Mouse (Mus musculus) embryo, embryonic 11.5 days (tissue): ENCODE data around the gene Scaf4.
"Not testable (repeated sequence)": the region's sequence is repeated elsewhere in the genome, so short reads cannot be mapped to it uniquely, and the experiment has no call there.

Source experiments
- DNase-seq: peaks from one replicate; pipeline ENCODE4 v3.0.0-alpha.2; 2012; ENCODE audit warnings: low read depth, low spot score

Gene Scaf4

DNA sequence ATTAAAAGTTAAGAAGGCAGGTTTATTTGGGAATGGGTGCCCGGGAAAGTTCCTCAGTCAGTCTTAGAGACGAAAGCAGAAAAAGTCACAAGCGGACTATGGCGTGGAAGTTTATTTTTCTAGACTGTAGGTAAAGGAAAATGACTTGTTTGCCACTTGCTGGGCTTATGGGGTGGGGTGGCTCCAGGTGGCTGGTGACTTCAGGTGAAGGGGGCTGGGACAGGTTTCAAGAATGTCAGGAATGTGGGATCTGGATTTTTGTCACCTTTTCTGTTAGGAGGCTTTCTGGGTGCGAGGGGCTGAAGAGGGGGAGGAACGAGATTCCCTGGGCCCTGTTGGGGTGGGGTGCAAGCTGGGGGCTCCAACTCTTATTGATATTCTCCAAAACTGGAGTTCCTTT, 7.4 kb upstream of the Scaf4 start:
- DNase-seq: no peak

DNA sequence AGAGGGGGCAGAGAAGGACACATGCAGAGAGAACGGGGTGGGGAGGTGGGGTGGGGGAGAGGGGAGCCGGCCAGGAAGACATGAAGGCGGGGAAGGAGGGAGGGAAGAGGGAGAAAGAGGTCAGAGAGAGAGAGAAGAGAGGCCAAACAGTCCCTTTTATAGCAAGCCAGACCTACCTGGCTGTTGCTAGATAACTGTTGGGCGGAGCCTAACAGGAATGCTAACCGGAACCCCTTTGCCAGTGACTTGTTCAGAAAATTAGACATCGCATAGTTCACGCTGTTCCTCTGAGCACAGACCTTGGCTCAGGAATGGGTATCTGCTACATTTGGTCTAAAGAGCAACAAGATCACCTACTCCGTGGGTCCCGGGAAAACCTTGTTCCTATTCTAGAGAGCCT, 6.7 kb upstream of the Scaf4 start:
- DNase-seq: no peak

DNA sequence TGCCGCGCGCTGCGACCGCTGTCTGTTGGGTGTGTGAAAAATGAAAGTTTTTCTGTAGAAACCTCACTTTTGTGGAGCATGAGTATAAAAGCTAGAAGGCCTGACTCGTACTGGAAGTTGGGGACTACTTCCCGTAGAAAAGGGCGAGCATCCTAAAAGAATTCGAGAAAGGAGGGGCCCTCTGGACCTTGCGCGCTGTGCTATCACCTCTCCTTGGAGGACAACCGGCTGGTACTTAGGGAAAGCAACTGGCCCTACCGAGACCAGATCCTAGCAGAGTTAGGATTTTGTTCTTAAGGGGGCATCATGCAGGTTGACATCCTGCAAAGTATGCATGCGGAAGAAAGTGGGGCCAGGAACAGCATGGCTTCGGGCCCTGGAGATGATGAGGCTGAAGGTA, 613 bp upstream of the Scaf4 start:
- no peak for DNase-seq

DNA sequence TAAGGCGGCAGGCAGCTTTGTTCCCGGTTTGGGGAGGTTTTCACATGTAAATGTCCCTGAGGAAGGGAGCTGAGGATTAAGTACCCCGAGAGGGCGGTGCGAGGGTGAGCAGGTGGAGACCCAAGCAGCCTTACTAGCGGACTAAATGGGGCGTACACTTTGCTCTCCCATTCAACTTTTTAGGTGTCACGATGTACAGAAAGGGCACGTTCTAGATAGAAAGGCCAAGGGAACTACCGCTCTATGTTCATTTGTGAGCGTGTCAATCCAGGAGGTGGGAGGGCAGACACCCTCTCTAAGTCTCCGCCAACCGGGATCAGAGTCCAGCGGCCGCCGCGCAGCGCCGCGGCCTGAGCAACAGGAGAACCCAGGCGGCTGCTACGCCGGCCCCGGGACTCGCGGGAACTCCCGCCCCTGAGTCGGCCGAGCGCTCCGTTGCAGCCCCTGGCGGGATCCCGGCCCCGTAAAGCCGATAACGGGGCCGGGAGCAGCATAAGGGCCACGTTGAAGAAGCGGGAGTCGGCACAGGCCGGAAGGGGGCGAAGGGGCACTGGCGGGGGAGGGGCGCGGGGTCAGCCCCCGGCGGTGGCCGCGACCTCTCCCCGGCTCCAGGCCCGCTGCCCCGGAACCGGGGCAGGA, 918 bp downstream of the Scaf4 start:
- no peak for DNase-seq

DNA sequence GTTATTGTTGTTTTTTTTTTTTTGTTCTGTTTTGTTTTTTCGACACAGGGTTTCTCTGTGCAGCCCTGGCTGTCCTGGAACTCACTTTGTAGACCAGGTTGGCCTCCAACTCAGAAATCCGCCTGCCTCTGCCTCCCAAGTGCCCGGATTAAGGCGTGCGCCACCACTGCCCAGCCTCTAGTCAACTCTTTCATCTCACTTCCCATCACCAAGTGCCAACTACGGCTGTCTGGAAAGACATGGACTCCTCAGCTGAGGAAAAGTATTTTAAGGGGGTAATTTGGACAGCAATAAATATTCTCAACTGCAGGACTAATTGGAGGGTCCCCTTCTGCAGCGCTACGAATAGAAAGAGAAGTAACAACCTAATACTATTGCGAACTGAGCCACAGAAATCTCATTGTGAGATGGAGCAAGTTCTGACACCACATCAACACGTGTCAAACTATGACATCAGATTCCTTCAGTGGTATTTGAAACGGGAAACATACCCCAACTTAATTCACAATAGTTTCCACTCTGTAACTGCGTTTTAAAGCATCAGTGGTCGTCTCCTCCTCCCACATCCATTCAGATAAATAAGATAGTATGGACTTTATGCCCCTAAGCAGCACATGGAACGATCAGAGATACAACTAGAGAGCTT, 1.6 kb downstream of the Scaf4 start:
- DNase-seq: no peak

DNA sequence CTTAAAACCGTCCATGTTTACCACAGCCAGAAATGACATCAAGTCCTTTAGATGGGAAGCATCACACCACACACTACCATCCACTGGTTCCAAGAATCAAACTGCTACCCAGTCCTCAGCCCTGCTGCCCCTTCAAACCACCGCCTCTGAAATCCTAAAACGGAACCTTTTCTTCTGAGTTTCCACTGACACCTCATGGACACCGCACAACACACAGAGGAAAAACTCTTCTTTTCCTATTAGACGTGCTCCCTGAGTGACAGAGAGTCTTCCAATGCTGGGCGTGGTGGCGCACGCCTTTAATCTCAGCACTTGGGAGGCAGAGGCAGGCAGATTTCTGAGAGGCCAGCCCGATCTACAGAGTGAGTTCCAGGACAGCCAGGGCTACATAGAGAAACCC, 2.9 kb downstream of the Scaf4 start:
- DNase-seq: no peak

DNA sequence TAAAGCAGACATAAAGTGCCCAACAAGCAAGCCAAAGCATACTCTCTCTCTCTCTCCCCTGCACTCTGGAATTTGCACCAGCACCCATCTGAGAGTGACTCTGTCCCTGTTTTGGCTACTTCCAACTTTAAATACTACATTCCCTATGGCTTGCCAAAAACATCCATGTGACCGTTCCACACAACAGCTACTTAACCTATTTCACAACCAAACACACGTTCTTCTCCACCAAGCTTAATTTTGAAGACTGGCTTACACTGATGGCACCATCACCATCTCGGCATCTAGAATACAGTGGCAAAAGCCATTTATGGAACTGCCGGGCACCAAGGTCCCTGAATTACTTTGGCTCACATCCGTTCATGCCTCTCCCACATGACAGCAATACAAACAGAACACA, 3.3 kb downstream of the Scaf4 start:
- DNase-seq: no peak

DNA sequence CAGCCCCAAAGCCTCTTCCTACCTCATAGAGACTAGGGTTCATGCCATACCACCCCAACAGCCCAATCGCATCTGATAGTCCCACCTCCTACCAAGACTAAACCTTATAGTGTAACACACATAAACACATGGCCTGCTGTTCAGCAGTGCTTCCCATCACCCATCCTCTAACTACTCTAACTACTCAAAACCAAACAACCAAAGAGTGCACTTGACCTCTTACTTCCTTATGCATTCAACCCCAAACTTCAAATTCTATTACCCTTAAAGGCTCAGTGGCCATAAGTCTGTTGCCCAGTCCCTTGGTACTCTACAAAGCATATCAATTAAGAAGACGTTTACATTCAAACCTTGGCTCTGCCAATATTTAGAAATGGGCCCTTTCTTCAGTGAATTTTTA, 3.8 kb downstream of the Scaf4 start:
- DNase-seq: no peak

DNA sequence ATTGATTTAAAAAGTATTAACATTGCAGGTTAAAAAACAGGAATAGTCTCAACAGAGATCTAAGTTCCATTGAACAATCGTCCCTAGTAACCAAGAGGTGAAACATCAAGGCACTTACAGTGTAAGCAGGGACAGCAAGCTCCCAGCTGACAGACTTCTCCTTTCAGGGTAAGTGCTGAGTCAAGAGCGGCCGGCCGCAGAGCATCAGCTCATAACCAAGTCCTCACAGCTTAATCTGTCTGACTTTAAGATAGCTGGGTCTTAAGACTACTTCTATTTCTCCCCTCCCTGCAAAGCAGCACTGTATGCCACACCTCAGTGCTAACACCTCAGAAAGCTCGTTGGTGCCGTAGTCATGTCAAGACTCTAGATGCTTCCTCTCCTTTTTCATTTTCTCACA, 5.2 kb downstream of the Scaf4 start:
- DNase-seq: no peak

DNA sequence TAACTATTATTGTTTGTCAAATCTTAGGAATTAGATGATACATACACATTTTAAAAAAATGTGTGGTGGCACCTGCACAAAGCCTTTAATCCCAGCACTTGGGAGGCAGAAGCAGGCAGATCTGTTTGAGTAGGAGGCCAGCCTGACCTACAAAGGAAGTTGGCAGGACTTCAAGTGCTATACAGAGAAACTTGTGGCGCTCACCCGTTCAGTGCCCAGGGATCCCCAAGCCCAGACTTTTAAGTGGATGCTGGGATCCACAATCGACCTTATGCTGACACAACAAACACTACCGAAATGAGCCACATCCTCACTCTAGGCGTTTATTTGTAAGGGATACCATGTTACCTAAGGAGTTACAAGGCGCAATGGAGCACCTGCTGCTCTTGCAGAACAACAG, 8.8 kb downstream of the Scaf4 start:
- no peak for DNase-seq

DNA sequence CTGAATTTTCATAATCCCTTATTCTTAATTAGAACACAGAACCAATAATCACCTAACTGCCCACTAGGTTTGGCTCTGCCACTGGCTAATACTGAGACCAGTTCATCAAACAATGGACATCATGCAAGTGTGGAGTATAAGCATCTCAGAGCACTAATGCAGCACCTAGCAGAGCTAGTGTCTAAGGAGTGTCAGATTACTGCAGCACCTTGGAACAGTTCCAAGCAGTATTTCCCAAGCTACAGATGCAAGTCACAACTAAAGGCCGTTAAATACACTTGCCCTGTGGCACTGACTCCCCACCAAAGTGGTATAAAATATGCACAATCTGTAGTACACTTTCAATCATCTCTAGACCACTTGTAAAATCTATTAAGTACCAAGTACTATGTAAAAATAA, 17.7 kb downstream of the Scaf4 start:
- DNase-seq: no peak

DNA sequence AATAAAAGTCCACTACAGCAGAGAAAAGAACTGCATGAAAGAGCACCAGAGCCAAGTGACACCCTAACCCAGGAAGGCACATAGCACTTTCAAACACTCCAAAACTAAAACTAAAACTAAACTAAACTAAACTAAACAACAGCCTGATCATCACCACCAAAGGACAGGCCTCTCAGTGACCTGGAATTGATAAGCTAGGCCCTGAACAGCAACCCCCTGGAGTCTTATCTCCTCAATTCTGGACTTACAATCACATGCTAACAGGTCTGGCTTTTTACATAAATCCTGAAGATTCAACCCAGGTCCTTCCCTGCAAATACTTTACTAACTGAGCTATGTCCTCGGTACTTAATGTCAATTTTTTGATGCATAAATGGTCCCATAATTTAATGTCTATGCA, 19.2 kb downstream of the Scaf4 start:
- no peak for DNase-seq

DNA sequence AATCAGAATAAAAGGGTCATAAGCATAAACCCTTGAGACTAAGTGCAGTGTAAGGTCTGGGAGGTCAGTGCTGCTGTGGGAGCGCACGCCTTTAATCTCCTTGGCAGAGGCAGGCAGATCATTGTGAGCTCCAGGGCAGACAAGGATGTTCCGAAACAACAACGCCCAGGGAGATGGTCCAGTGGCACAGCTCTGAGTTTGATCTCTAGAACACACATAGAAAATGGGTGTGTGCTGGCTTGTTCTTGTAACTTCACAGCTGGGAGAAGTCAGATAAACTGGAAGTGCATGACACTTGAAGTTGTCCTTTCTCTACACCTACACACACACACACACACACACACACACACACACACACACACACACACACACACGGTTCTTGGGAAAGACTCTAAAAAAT, 20.3 kb downstream of the Scaf4 start:
- no peak for DNase-seq

DNA sequence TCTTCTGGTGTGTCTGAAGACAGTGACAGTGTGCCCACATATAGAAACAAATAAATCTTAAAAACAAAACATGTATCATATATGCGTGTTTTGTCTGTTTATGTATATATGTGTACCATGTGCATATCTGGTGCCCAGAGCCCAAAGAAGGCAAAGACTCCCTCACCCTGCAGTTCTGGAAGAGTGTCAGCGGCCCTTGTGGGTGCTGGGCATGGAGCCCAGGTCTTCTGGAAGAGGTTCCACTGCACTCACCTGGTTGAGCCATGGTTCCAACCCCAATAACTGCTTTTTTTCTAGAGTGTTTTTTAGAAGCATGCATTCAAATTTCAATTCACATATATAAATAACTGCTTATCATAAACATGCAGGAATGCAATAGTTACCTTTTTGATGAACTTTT, 22.5 kb downstream of the Scaf4 start:
- DNase-seq: no peak

DNA sequence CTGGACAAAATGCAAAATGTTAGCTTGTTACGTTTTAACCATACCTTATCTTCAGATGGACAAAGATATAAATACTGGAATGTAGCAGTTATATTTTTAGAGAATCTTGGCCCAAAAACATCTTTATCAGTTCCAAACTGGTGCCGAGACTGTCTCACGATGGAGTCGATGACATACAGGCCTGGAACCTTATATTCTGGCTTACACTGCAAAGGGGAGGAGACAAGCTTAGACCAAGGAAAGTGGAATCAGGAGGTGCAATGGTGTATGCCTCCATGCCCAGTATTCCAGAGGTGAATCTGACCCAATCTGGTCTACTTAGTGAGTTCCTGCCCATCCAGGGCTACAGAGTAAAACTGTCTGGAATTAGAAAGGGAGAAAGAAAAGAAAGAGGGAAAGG, 24.2 kb downstream of the Scaf4 start:
- no peak for DNase-seq

DNA sequence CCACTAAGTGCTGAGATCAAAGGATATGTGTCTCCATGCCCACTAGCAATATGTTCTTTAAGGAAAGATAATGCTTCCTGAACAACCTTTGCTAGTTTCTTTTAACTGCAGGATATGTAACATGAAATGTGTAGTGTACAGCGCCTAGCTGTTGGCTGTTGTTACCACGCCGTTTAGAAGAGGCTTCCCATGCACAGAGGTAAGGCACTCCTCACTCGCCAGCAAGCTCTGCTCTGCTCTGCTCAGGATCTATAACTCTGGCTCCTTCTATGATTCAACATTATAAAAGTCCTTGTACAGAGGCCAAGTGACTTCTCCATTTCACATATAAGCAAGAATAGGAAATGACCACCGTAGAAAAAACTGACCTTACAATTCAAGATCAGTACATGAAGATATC, 24.7 kb downstream of the Scaf4 start:
- DNase-seq: no peak

DNA sequence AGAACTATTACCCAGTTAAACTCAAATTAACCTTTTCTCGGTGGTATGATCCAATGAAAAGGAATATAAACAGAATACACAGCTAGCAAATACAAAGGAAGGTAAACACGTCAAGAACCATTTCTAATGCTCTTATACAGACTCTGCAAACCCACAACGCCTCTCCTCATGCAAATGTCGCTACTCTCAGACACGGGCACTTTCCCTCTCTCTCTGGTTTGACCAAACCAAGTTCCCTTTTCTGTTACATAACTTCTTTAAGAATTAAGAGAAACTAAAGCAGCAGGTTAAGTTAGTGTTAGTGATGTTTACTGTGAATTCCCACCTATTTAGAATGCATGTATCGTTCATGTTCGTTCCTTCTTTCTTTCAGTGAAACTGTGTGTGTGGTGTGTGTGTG, 25.4 kb downstream of the Scaf4 start:
- DNase-seq: no peak

DNA sequence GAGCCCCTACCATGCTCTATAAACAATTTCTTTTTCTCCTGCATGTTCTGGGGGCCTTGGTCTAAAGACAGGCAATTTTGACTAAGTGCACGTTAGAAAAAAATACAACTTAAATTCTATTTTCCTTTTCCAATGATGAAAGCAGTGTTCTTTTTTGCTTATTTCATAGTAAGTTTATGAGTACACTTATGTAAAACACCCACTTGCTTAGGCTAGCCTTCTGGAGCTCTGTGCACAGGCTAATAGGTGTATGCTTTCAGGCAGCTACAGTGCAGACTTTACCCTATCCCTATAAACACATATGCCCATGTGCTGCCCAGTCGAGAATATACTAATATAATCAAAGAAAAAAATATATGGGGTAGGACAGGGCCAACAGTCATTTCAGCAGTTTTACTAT, 31.8 kb downstream of the Scaf4 start:
- no peak for DNase-seq

DNA sequence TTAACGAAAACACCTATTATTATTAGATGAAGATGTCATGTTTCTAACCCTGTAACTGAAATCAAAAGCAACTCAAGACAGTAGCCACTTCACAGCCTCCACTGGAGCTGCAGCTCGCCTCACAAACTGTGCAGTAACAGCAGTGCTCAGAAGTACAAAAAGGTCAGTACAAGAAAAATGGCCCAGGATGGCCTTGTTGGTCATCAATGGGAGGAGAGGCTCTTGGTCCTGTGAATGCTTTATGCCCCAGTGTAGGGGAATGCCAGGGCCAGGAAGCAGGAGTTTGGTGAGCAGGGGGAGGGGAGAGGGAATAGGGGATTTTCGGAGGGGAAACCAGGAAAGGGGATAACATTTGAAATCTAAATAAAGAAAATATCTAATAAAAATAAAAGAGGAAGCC, 33.0 kb downstream of the Scaf4 start:
- not testable (repeated sequence) for DNase-seq

DNA sequence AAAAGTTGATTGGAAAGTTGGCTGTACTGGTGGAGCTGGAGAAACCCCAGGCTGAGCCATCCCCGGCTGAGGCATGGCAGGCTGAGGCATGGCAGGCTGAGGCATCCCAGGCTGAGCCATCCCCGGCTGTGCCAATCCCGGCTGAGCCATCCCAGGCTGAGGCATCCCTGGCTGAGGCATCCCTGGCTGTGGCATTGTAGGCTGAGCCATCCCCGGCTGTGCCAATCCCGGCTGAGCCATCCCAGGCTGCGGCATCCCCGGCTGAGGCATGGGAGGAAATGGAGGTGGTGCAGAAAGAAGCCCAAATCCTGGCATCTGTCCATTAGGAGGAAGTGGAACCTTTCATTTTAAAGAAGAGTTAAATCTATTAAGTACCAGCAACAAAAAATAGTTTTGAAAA, 34.2 kb downstream of the Scaf4 start:
- DNase-seq: no peak

DNA sequence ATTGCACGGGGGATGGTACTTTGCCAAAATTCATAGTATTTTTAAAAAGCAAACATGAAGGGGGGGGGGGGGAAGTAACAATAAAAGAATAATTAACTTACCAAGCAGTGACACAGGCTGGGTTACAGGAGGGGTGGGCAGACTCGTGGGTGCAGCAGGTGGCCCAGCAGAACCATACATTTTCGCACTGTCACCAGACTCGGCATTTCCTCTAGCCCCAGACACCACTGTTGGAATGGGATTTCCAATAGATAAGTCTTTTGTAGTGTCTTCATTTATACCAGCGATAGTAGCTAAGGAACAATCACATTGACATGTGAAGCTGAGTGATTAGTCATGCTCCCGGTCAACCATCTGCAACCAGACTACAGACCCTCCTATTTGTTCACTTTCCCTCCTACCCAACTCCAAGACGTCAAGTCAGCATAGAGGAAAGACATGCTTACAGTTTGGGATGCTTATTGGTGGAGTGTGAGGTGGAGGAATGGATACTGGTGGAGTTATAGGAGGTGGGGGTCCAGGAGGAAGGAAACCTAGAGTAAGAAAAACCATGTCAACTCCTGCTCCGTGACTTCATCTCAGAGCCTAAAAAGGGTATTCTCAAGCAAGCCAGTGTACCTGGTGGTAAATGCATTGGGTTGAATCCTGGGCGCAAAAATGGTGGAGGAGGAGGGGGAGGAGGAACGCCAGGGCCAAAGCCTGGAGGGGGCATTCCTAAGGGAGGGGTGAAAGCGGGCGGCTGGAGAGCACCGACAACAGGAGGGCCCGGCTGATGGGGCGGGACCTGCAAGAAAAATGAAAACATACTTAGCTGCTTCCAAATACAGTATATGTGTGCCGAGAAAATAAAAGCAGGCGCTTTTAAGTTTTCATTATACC, 41.6 kb downstream of the Scaf4 start:
- DNase-seq: no peak

DNA sequence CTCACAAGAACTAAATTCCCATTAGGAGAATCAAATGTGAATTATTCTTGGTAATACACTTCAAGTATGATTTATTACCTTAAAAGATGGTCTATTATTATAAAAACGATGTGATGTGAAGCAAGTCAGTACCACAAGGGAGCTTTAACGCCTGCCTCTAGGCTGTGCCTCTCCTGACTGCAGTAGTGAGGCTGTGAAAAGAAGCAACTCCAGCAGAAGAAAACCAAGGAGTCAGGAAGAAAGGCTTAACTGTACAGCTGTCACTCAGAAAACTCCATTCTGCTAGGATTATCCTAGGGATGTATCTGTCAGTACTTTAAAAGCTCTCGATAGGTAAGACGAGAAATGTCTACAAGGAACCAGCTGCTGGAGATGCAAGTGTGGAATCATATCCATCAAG, 42.4 kb downstream of the Scaf4 start:
- DNase-seq: no peak

DNA sequence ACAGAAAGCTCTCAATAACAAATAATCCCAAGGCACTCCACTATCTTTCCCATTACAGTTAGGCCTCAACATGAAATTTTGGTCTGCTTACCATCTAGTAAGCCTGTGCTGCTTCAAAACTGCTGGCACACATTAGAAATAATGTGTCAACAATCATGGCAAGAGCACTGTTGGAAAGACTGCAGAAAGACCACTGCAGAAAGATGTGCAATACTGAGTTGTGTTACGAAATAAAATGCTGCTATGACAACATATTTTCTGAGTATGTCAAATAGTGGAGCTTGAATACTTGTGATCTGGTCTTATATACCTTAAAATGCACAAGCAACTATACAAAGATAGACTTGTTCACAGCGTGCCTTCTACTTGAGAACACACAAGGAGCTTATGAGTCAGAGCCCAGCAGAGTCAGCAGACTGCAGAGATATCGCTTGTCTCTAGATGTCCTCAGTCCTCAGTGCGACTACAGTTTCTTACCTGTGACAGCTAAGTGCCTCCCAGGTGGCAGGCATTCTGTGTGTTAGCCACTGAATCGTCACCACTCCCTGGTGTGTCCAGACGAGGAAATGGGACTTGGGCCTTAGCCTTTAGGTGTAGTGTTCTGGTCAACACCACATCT, 45.1 kb downstream of the Scaf4 start:
- DNase-seq: no peak
